Mouse (Mus musculus): Measurements from ENCODE around the gene Tarbp1. TPM values are rescaled to one million over a fixed set of nuclear protein-coding genes. Genes with fewer than 3 reads are reported as not detected.

Gene Tarbp1
- polyA plus RNA-seq (2012; ENCODE audit: insufficient read depth, low replicate concordance) = 0.34 TPM in 1 of 2 replicates, not detected in the other

- peaks cover 36% of the 10 kb centered on the region for H3K4me1 ChIP-seq
- H3K36me3 ChIP-seq (replicated peaks; ENCODE audit: low read length) = peaks cover 17% of the 10 kb centered on the region
- peaks cover 13% of the 10 kb centered on the region for H3K27me3 ChIP-seq (replicated peaks)
- H3K4me3 ChIP-seq (replicated peaks) = peak within 1 kb of the TSS; percentile 99
- no peaks in the 10 kb centered on the region for H3K9me3 ChIP-seq
- TF ChIP-seq GATA1 (IDR thresholded peaks at IDR 0.05; ENCODE audit: borderline replicate concordance, low read length) (no peak), FLI1 (IDR thresholded peaks at IDR 0.05; ENCODE audit: low read length) (no peak)
These were observed at the start of gene Tarbp1 for GRCm38 (mm10) chr8:126474299-126475187. TSS of gene Tarbp1 (minus strand) at chr8:126475065.

DNA sequence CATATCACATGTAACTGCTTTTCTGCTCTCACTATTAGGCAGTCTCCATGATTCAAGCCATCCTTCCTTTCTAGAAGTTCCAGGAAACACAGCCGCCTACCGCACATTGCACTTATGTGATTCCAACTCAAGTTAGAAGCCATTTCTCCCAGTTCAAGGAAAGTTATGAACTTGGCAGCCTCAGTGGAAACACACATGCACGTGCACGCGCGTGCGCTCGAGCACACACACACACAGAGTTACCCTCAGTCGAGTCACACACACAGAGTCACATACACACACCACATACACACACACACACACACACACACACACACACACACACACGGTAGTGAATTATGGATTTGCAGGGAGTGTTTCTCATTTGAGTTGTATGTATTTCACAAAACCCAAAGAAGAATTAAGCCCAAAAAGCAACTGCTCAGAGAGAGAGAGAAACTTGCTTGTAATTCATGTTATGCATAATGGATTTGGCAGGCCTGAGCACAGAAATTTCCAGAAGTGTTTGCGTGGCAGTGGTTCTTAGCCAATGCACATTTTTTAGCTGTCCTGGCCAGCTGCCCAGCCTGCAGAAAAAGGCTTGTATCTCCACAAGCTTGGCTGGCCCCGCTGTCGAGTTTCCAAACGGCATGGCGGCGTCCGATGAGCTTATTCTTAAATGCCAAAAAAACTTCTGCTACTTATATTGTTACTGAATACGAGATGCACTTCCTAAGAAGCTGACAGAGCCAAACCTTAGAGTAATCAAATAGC is 49.5 kb upstream of the Tarbp1 start:
- H3K27me3 ChIP-seq (replicated peaks) = no peaks in the 10 kb centered on the region
- no peak overlapping the region for H3K4me3 ChIP-seq (replicated peaks)
- peaks cover 2% of the 10 kb centered on the region; the same call in 1 of the 2 replicates for H3K9me3 ChIP-seq
- H3K36me3 ChIP-seq (replicated peaks; ENCODE audit: low read length) = no peaks in the 10 kb centered on the region
- TF ChIP-seq FLI1 (IDR thresholded peaks at IDR 0.05; ENCODE audit: low read length) (no peak), GATA1 (IDR thresholded peaks at IDR 0.05; ENCODE audit: borderline replicate concordance, low read length) (no peak)
- peaks cover 66% of the 10 kb centered on the region for H3K4me1 ChIP-seq

- Histone ChIP-seq H3K4me3 (replicated peaks) (no peak overlapping the region), H3K9me3 (peaks cover 2% of the 10 kb centered on the region; the same call in 1 of the 2 replicates), H3K27me3 (replicated peaks) (no peaks in the 10 kb centered on the region), H3K4me1 (peaks cover 58% of the 10 kb centered on the region), H3K36me3 (replicated peaks; ENCODE audit: low read length) (no peaks in the 10 kb centered on the region)
- TF ChIP-seq FLI1 (IDR thresholded peaks at IDR 0.05; ENCODE audit: low read length) (no peak), GATA1 (IDR thresholded peaks at IDR 0.05; ENCODE audit: borderline replicate concordance, low read length) (no peak)
These were observed 48.3 kb upstream of the Tarbp1 start for GRCm38 (mm10) chr8:126523060-126523574.

DNA sequence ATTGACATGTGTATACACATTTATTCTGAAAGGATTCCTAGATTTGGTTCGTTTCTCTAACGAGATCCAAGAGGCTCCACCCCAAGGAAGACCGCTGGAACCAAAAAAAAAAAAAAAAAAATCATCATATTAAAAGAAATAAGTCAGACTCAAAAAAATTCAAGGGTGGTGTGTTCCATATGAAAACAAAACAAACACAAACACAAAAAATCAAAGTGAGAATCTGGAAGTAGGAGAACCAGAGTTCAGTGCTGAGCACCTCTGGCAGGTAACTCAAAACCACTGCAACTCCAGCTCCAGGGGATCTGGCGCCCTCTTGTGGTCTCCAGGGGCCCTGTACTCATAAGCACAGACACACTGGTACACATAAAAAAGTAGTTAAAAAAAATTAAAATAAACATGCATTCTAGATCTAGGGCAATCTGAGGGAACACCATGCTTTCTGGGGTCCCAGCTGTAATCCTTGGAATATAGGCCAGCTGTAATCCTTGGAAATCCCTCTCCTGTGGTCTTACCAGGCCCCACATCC is 44.6 kb upstream of the Tarbp1 start:
- H3K36me3 ChIP-seq (replicated peaks; ENCODE audit: low read length) = no peaks in the 10 kb centered on the region

GRCm38 (mm10) chr8:126516620-126517577 is 42.0 kb upstream of the Tarbp1 start:
- H3K27me3 ChIP-seq (replicated peaks) = peaks cover 4% of the 10 kb centered on the region
- H3K4me1 ChIP-seq = peaks cover 38% of the 10 kb centered on the region
- H3K9me3 ChIP-seq = peaks cover 2% of the 10 kb centered on the region; the same call in 1 of the 2 replicates
- TF ChIP-seq GATA1 (IDR thresholded peaks at IDR 0.05; ENCODE audit: borderline replicate concordance, low read length) (no peak), FLI1 (IDR thresholded peaks at IDR 0.05; ENCODE audit: low read length) (no peak)
- peak overlapping the region; percentile 35 for H3K4me3 ChIP-seq (replicated peaks)
- no peaks in the 10 kb centered on the region for H3K36me3 ChIP-seq (replicated peaks; ENCODE audit: low read length)

More for the DNA sequence above, 44.6 kb upstream of the Tarbp1 start:
- Histone ChIP-seq H3K4me3 (replicated peaks) (no peak overlapping the region), H3K4me1 (peaks cover 44% of the 10 kb centered on the region), H3K27me3 (replicated peaks) (peaks cover 1% of the 10 kb centered on the region), H3K9me3 (peaks cover 2% of the 10 kb centered on the region; the same call in 1 of the 2 replicates)
- TF ChIP-seq GATA1 (IDR thresholded peaks at IDR 0.05; ENCODE audit: borderline replicate concordance, low read length) = no peak
- TF ChIP-seq FLI1 (IDR thresholded peaks at IDR 0.05; ENCODE audit: low read length) = no peak

GRCm38 (mm10) chr8:126514011-126514964 is 39.4 kb upstream of the Tarbp1 start:
- Histone ChIP-seq H3K4me1 (peaks cover 33% of the 10 kb centered on the region), H3K9me3 (peaks cover 7% of the 10 kb centered on the region; the same call in 1 of the 2 replicates), H3K36me3 (replicated peaks; ENCODE audit: low read length) (no peaks in the 10 kb centered on the region), H3K4me3 (replicated peaks) (no peak overlapping the region), H3K27me3 (replicated peaks) (peaks cover 4% of the 10 kb centered on the region)
- TF ChIP-seq GATA1 (IDR thresholded peaks at IDR 0.05; ENCODE audit: borderline replicate concordance, low read length) (no peak), FLI1 (IDR thresholded peaks at IDR 0.05; ENCODE audit: low read length) (no peak)

- TF ChIP-seq FLI1 (IDR thresholded peaks at IDR 0.05; ENCODE audit: low read length) (no peak), GATA1 (IDR thresholded peaks at IDR 0.05; ENCODE audit: borderline replicate concordance, low read length) (no peak)
- Histone ChIP-seq H3K9me3 (peaks cover 11% of the 10 kb centered on the region; the same call in 1 of the 2 replicates), H3K4me1 (peaks cover 20% of the 10 kb centered on the region; the same call in 1 of the 2 replicates), H3K27me3 (replicated peaks) (peaks cover 4% of the 10 kb centered on the region), H3K36me3 (replicated peaks; ENCODE audit: low read length) (no peaks in the 10 kb centered on the region), H3K4me3 (replicated peaks) (no peak overlapping the region)
These were observed 36.0 kb upstream of the Tarbp1 start for GRCm38 (mm10) chr8:126510866-126511265.

DNA sequence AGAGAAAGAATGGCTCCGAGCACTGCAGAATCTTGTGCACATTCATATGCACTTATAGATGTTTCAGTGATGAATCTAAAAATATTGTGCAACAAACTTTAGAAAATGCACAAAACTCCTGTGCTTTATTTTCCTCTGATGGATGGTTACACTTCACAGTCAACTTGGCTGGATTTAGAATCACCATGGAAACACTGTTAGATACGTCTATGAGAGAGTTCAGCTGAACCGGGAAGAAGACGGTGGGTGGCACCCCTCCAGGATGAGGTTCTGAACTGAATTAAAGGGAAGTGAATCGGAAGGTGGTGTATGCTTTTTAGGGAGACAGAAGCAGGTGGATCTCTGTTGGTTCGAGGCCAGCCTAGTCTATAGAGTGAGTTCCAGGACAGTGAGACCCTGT is 34.8 kb upstream of the Tarbp1 start:
- peaks cover 6% of the 10 kb centered on the region for H3K27me3 ChIP-seq (replicated peaks)
- no peak for TF ChIP-seq FLI1 (IDR thresholded peaks at IDR 0.05; ENCODE audit: low read length)
- TF ChIP-seq GATA1 (IDR thresholded peaks at IDR 0.05; ENCODE audit: borderline replicate concordance, low read length) = no peak
- H3K9me3 ChIP-seq = peaks cover 22% of the 10 kb centered on the region
- H3K4me3 ChIP-seq (replicated peaks) = no peak overlapping the region
- H3K4me1 ChIP-seq = peaks cover 13% of the 10 kb centered on the region; the same call in 1 of the 2 replicates
- no peaks in the 10 kb centered on the region for H3K36me3 ChIP-seq (replicated peaks; ENCODE audit: low read length)
